Mouse (Mus musculus) heart, postnatal 0 days (tissue): ENCODE data around the gene Fam221a. TPM values are rescaled to one million over a fixed set of nuclear protein-coding genes. Genes with fewer than 3 reads are reported as not detected.

ENCODE experiments used
- ATAC-seq: fragments of 200-750 bp; cut with Nextera tagmentation; 2 replicates; pipeline ENCODE4 v1.8.0; 2017; ENCODE audit warnings: low read depth, moderate number of reproducible peaks, moderate library complexity; ENCODE audit not compliant: insufficient read depth
- DNase-seq: peaks from one replicate; pipeline ENCODE4 v3.0.0-alpha.2; 2016; ENCODE audit warnings: low spot score
- H3K27ac ChIP-seq: fragments of 300-500 bp; sonication (generic); 2 replicates; pipeline ENCODE4 v1.5.1; 2014; ENCODE audit warnings: low read depth, mild to moderate bottlenecking
- H3K27me3 ChIP-seq: fragments of 300-500 bp; sonication (generic); 2 replicates; pipeline ENCODE4 v1.6.1; 2014; ENCODE audit warnings: low read length, mixed read lengths; ENCODE audit not compliant: control insufficient read depth, insufficient read depth
- H3K36me3 ChIP-seq: fragments of 300-500 bp; sonication (generic); replicated peaks from 2 replicates; pipeline ENCODE4 v1.6.1; 2014; ENCODE audit warnings: low read length, mixed read lengths; ENCODE audit not compliant: control insufficient read depth, insufficient read depth
- H3K4me1 ChIP-seq: fragments of 300-500 bp; sonication (generic); 2 replicates; pipeline ENCODE4 v1.6.1; 2014; ENCODE audit warnings: antibody characterized with exemption; ENCODE audit not compliant: control insufficient read depth, insufficient read depth
- H3K4me2 ChIP-seq: fragments of 300-500 bp; sonication (generic); 2 replicates; pipeline ENCODE4 v1.6.1; 2014; ENCODE audit warnings: low read depth, mild to moderate bottlenecking, low read length, moderate library complexity
- H3K4me3 ChIP-seq: fragments of 300-500 bp; sonication (generic); 2 replicates; pipeline ENCODE4 v1.5.1; 2014; ENCODE audit warnings: low read depth, low read length
- H3K9ac ChIP-seq: fragments of 300-500 bp; sonication (generic); replicated peaks from 2 replicates; pipeline ENCODE4 v1.6.1; 2014; ENCODE audit warnings: low read depth, low read length, mixed read lengths
- H3K9me3 ChIP-seq: fragments of 300-500 bp; sonication (generic); replicated peaks from 2 replicates; pipeline ENCODE4 v1.6.1; 2016; ENCODE audit warnings: low read length; ENCODE audit not compliant: control insufficient read depth
- CTCF ChIP-seq: IDR thresholded peaks from 2 replicates; pipeline ENCODE4 v1.5.1; 2016; ENCODE audit warnings: antibody characterized with exemption, control low read depth, low read depth
- EP300 ChIP-seq: IDR thresholded peaks from 2 replicates; pipeline ENCODE4 v1.6.1; 2016; ENCODE audit warnings: antibody characterized with exemption, low read depth
- WGBS: fragments of 180-500 bp; shearing (Covaris S2); extraction: QIAGEN DNeasy Blood & Tissue Kit; methylation state at CpG from one replicate; pipeline ENCODE4 v1.1.7; 2014; 5-methylcytosine and 5-hydroxymethylcytosine counted together
- polyA plus RNA-seq: library from polyadenylated mRNA; unstranded; fragments of >200 nt; fragmentation: Nextera tagmentation; extraction: Ambion mirVana; gene quantifications from 2 replicates; pipeline ENCODE4 v1.2.1, GENCODE M21; 2015
- total RNA-seq: library from RNA; depleted of rRNA; stranded (reverse); fragments of >200 nt; gene quantifications from 2 replicates; pipeline ENCODE4 v1.2.3, GENCODE M21; 2014; ENCODE audit warnings: low replicate concordance; rRNA removed

Fam221a gene
- total and polyA plus RNA-seq, 2 experiments from 2014 or later: 0.11 to 1.9 TPM

- 55% methylated on average over 1 of the region's 1 CpGs for WGBS
- Histone ChIP-seq H3K36me3 (no peaks in the 10 kb centered on the region), H3K9ac (no peak overlapping the region), H3K4me1 (no peaks in the 10 kb centered on the region), H3K4me2 (no peak overlapping the region), H3K4me3 (no peak overlapping the region), H3K9me3 (no peaks in the 10 kb centered on the region), H3K27ac (no peak overlapping the region), H3K27me3 (no peaks in the 10 kb centered on the region)
- TF ChIP-seq CTCF (no peak), EP300 (no peak)
- ATAC-seq (no peak), DNase-seq (no peak)
These were observed 69.8 kb downstream of the Fam221a start for GRCm38 (mm10) chr6:49437306-49437705.

Other genes starting within 250 kb of the Fam221a start
- gene Igf2bp3, start 152.8 kb upstream of the Fam221a start, total RNA-seq: 9.4 and 21.5 TPM in 2 replicates
- gene Igf2bp3, start 152.8 kb upstream of the Fam221a start, polyA plus RNA-seq: 19.0 and 21.0 TPM in 2 replicates
- gene Tra2a, start 103.7 kb upstream of the Fam221a start, total RNA-seq: 33.6 and 41.8 TPM in 2 replicates
- gene Tra2a, start 103.7 kb upstream of the Fam221a start, polyA plus RNA-seq: 26.0 and 32.5 TPM in 2 replicates
- gene Ccdc126, start 48.5 kb upstream of the Fam221a start, total RNA-seq: 4.3 and 6.9 TPM in 2 replicates
- gene Ccdc126, start 48.5 kb upstream of the Fam221a start, polyA plus RNA-seq: 8.3 and 9.2 TPM in 2 replicates
- gene Stk31, start 27.9 kb downstream of the Fam221a start, total RNA-seq: 0.31 TPM in 1 of 2 replicates, not detected in the other
- not detected in 2 replicates for gene Stk31, start 27.9 kb downstream of the Fam221a start, polyA plus RNA-seq